Mouse (Mus musculus): ENCODE data around the gene Kcnip3. TPM values are rescaled to one million over a fixed set of nuclear protein-coding genes. Genes with fewer than 3 reads are reported as not detected.
A peak's percentile ranks its signal among the peaks of the same experiment; 100 is the strongest.

Gene Kcnip3
- polyA plus RNA-seq, 1 experiment from 2014 or later: 2.5 TPM

DNA sequence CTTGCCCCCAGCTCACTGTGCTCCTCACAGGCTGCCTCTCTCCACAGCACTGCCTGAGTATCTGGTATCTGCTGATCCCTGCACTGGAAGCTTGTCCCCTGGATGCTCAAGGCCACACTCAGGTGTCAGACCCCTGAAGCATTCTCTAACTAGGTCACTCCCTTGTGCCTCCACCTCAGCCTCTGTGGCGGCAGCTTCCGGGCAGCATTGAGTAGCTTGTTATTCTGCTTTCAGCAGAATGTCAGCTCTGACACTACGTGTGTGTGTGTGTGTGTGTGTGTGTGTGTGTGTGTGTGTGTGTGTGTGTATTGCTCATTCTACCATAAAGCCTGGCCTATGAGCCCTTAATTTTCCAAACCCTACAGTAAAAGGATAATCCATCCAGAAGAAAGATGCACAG is 8.7 kb downstream of the Kcnip3 start:
- no peaks in the 10 kb centered on the region for H3K27me3 ChIP-seq (replicated peaks)
- no peak overlapping the region for H3K4me3 ChIP-seq (replicated peaks)
- WGBS: 49% methylated on average over 3 of the region's 3 CpGs
- no peaks in the 10 kb centered on the region for H3K36me3 ChIP-seq
- no peak overlapping the region for H3K27ac ChIP-seq
- no peak for ATAC-seq (ENCODE audit: insufficient read depth, low FRiP score, low read depth)
- H3K4me1 ChIP-seq: no peaks in the 10 kb centered on the region
- H3K9me3 ChIP-seq: no peaks in the 10 kb centered on the region
- no peak overlapping the region for H3K9ac ChIP-seq
- H3K4me2 ChIP-seq: no peak overlapping the region

DNA sequence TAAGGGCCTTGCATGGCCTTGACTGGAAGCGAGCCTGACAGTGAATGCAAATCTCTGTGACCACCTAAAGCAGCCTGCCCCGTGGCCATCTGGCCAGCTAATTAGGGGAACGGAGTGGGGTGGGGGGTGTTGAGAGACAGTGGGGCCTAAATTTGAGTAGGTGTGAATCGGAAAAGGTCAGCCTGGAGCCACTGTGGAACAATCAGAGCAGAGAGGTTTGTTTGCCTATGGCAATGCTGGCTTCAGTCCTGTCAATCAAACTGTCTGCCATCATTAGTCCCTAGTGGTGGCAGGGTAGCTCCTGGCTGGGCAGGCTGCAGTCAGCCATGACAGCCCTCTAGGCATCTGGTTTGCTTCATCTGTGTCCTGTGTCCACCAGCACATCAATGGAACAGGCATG is 10.5 kb downstream of the Kcnip3 start:
- H3K4me1 ChIP-seq: peaks cover 10% of the 10 kb centered on the region; the same call in 1 of the 2 replicates
- WGBS: 29% methylated on average over 4 of the region's 4 CpGs
- no peak overlapping the region for H3K9ac ChIP-seq
- no peak for ATAC-seq (ENCODE audit: insufficient read depth, low FRiP score, low read depth)
- H3K27me3 ChIP-seq (replicated peaks): no peaks in the 10 kb centered on the region
- no peak overlapping the region for H3K27ac ChIP-seq
- H3K9me3 ChIP-seq: no peaks in the 10 kb centered on the region
- no peak overlapping the region for H3K4me2 ChIP-seq
- no peak overlapping the region for H3K4me3 ChIP-seq (replicated peaks)
- no peaks in the 10 kb centered on the region for H3K36me3 ChIP-seq

DNA sequence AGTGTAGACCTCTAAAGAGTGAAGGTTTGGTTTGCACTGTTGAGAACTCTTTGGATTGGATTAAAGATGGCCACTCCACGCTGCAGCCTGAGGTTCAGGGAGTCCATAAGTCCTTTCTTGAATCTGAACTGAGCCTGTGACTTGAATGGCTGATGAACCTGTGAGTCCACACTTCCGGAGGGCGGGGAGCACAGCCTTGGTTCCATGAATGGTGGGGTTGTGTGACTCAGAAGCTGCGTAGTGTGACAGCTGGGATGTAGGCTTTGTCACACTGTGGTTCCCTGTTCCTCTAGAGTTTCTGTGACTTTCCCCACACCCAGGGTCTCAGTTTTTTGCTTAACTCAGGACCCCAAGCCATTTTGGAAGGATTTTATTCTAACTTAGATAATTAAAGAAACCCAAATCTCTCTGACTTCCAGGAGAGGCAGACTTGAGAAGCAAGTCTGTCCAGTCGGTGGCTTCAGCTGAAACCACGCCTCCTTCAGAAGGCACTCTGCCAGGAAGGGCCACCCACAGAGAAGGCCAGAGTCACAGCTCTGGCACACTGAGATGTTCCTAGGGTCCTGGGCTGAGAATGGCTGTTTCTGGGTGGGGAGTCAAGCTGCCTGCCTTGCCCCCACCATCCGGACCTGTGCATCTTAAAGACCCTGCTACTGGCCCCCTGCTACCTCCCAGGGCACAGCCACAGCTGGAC is 13.8 kb downstream of the Kcnip3 start:
- Histone ChIP-seq H3K36me3 (no peaks in the 10 kb centered on the region), H3K9me3 (no peaks in the 10 kb centered on the region), H3K27me3 (replicated peaks) (no peaks in the 10 kb centered on the region; the same call in 1 of the 2 replicates), H3K9ac (no peak overlapping the region), H3K27ac (peak overlapping the region; percentile 51), H3K4me1 (peaks cover 10% of the 10 kb centered on the region; the same call in 1 of the 2 replicates), H3K4me2 (no peak overlapping the region), H3K4me3 (replicated peaks) (no peak overlapping the region)
- 61% methylated on average over 7 of the region's 7 CpGs for WGBS
- no peak for ATAC-seq (ENCODE audit: insufficient read depth, low FRiP score, low read depth)

DNA sequence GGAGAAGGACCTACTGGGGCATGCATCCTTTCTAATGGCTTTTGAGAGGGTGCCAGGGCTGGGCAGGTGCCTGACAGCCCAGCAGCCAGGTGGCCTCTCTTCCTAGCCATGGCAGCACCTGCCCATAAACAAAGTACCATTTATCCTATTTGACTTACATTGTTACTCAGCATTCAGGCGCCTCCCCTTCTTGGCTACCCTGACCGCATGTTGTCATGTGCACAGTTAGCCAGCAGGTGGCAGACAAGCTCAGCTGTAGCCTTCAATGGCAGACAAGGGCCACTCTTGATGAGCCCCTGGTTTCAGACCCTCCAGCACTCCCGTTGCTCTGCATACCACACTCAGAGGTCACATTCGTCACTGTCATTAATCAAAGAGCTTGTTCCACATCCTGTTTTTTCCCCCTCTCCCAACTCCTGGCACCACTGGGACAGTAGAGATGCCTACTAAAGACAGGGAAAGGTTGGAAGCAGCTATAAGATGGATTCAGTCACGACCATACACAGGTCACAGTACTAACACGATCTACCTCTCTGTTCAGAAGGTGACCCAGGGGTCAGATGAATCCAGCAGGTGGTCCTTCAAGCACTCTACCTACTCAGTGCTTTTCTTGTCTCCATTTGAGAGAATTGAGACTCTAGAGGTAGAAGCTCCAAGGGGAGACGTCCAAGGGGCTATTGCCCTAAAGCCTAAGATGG is 14.7 kb downstream of the Kcnip3 start:
- Histone ChIP-seq H3K4me1 (peaks cover 10% of the 10 kb centered on the region; the same call in 1 of the 2 replicates), H3K9ac (no peak overlapping the region), H3K36me3 (no peaks in the 10 kb centered on the region), H3K4me2 (no peak overlapping the region), H3K4me3 (replicated peaks) (no peak overlapping the region), H3K27ac (peak overlapping the region; percentile 67), H3K9me3 (no peaks in the 10 kb centered on the region), H3K27me3 (replicated peaks) (no peaks in the 10 kb centered on the region; the same call in 1 of the 2 replicates)
- 23% methylated on average over 7 of the region's 7 CpGs for WGBS
- ATAC-seq (ENCODE audit: insufficient read depth, low FRiP score, low read depth): peak; percentile 25; the same call in 1 of the 2 replicates

DNA sequence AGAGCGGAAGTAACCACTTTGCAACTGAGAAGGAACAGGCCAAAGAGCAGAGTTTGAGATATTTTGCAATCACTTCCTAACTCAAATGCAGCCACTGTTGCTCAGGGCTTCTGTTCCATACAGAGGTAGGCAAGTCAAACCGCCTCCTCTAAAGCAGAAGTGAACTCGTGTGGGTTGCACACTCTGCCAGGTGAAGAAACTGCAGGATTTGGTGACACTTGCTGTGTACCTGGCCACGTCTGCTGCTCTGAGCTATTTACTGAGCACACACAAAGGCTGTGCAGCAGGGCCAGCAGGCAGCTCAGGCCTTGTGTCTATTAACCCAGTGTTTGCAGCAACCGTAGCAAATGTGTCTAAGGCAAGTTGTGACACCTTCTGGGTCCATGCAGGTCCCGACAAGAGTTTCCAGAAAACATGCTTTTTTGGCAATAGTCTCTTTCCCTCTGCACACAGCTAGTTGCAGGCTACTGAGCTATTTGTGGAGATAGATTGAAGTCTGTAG is 15.7 kb downstream of the Kcnip3 start:
- Histone ChIP-seq H3K9ac (no peak overlapping the region), H3K4me2 (no peak overlapping the region), H3K27ac (peak overlapping the region; percentile 67), H3K4me3 (replicated peaks) (no peak overlapping the region), H3K36me3 (no peaks in the 10 kb centered on the region), H3K9me3 (no peaks in the 10 kb centered on the region), H3K4me1 (peaks cover 10% of the 10 kb centered on the region; the same call in 1 of the 2 replicates), H3K27me3 (replicated peaks) (no peaks in the 10 kb centered on the region; the same call in 1 of the 2 replicates)
- WGBS: 78% methylated on average over 6 of the region's 6 CpGs
- ATAC-seq (ENCODE audit: insufficient read depth, low FRiP score, low read depth): no peak

DNA sequence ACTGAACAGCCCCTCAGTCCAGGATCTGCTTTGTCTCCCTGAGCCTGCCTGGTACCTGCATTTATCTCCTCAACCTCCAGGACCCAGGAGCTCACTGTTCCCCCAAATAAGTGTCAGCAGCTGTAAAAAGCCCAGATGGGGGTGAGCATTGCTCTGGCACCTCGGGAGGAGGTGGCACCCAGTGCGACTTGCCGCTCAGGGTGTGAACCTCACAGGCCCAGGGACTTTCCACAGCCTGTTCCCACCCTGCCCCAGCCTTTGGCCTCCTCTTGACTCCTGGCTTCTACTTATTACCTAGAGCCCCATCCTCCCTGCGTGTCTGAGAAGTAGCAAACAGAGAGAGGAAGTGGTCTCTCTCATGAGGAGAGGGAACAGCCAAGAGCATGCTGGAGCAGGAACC is 16.7 kb downstream of the Kcnip3 start:
- Histone ChIP-seq H3K4me3 (replicated peaks) (no peak overlapping the region), H3K27me3 (replicated peaks) (no peaks in the 10 kb centered on the region; the same call in 1 of the 2 replicates), H3K9me3 (no peaks in the 10 kb centered on the region), H3K4me1 (peaks cover 10% of the 10 kb centered on the region; the same call in 1 of the 2 replicates), H3K36me3 (no peaks in the 10 kb centered on the region), H3K27ac (no peak overlapping the region), H3K9ac (no peak overlapping the region), H3K4me2 (no peak overlapping the region)
- ATAC-seq (ENCODE audit: insufficient read depth, low FRiP score, low read depth): no peak
- 35% methylated on average over 4 of the region's 4 CpGs for WGBS

DNA sequence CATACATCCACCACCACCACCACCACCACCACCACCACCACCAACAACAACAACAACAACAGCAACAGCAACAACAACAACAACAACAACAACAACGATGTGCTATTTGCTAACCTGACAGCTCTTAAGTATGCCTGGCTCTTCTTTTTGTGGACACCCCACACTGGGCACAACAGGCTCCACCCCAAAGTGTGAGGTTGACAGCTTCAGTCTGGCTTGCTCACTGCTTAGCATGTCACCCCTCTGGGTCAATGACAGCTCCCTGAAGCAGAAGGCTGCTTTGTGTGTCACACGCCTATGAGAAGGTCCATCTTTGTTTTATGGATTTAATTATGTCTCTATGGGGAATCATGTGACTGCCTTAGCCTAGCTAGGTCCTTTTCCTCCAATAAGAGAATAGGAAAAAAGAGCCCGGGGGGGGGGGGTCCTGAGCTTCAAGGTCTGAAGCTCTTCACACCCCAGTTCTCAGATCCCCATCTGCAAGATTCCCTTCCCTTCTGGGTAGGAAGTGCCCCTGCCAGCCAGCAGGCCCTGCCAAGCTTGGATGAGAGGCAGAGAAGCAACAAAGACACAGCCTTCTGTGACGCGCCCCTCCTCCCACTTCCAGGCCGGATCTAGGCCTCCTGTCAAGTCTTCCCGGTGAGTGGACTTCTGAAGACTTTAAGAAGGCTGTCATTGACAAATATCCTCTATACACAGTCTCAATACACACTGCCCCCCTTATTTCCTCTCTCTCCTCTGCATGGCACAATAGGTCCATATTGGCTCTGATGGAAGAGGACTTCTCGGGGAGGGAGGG is 17.9 kb downstream of the Kcnip3 start:
- Histone ChIP-seq H3K9me3 (no peaks in the 10 kb centered on the region), H3K4me3 (replicated peaks) (no peak overlapping the region), H3K4me2 (no peak overlapping the region), H3K27ac (no peak overlapping the region), H3K36me3 (no peaks in the 10 kb centered on the region), H3K27me3 (replicated peaks) (no peaks in the 10 kb centered on the region; the same call in 1 of the 2 replicates), H3K4me1 (peaks cover 10% of the 10 kb centered on the region; the same call in 1 of the 2 replicates), H3K9ac (no peak overlapping the region)
- no peak for ATAC-seq (ENCODE audit: insufficient read depth, low FRiP score, low read depth)
- 56% methylated on average over 8 of the region's 8 CpGs for WGBS

DNA sequence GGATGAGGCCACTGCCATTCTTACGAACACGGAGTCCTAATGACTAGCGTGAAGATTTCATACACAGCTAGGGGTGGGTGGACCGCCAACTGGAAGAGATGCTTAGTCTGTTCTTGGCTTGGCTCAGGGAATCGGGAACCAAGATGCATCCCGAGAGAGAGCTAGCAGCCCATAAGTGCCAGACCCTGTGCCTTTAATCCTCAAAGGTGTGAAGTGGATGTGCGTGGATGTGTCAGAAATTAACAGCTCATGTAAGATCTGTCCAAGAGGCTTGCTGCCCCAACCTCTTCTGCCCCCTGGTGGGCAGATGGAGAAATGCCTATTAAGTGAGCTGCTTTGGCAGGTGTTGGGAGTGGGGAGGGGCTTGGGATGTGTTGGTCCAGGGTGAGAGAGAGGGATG is 20.8 kb downstream of the Kcnip3 start:
- no peaks in the 10 kb centered on the region for H3K36me3 ChIP-seq
- no peak overlapping the region for H3K4me3 ChIP-seq (replicated peaks)
- no peak overlapping the region for H3K27ac ChIP-seq
- H3K4me1 ChIP-seq: no peaks in the 10 kb centered on the region
- 53% methylated on average over 7 of the region's 7 CpGs for WGBS
- no peak for ATAC-seq (ENCODE audit: insufficient read depth, low FRiP score, low read depth)
- no peak overlapping the region for H3K9ac ChIP-seq
- H3K9me3 ChIP-seq: no peaks in the 10 kb centered on the region
- H3K4me2 ChIP-seq: no peak overlapping the region
- no peaks in the 10 kb centered on the region; the same call in 1 of the 2 replicates for H3K27me3 ChIP-seq (replicated peaks)

DNA sequence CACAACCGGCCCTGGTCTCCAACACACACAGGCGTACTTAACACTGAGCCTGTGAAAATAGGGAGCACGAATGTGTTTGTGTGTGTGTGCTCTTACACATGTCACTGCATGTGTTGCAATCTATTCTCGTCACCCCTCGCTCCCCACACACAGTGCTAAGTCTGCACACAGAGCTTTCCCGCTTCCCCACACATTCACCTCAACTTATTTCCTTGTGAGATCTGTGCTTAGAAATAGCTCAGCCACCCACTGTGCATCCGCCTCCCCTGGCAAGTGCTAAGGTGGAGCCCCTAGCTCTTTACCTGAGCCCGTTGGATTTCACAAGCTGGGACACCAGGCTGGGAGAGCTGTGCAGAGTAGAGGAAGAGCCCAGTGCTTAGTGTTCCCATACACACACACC is 23.1 kb downstream of the Kcnip3 start:
- Histone ChIP-seq H3K36me3 (no peaks in the 10 kb centered on the region), H3K27ac (no peak overlapping the region), H3K9ac (no peak overlapping the region), H3K4me2 (no peak overlapping the region), H3K4me3 (replicated peaks) (no peak overlapping the region), H3K4me1 (no peaks in the 10 kb centered on the region), H3K27me3 (replicated peaks) (no peaks in the 10 kb centered on the region), H3K9me3 (no peaks in the 10 kb centered on the region)
- ATAC-seq (ENCODE audit: insufficient read depth, low FRiP score, low read depth): no peak
- 68% methylated on average over 8 of the region's 8 CpGs for WGBS

DNA sequence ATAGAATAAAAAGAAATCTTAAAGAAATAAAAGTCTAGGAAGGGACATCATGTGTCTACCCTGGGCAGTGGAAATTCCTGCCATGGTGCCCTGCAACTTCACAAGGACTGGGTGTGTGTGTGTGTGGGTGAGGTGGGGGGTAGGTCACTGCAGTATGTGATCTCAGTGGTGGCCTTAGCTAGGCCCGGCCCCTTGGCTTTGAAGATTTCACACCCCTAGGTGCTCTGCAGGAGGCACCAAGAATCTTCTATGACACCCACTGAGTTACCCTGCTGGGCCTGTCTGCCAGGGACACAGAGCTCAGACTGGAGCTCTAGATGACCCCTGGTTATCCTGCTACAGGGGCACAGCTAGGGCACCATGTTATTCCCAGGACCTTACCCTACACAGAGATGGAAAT is 25.6 kb downstream of the Kcnip3 start:
- Histone ChIP-seq H3K27me3 (replicated peaks) (no peaks in the 10 kb centered on the region), H3K27ac (no peak overlapping the region), H3K4me3 (replicated peaks) (no peak overlapping the region), H3K4me1 (no peaks in the 10 kb centered on the region), H3K9me3 (no peaks in the 10 kb centered on the region), H3K4me2 (no peak overlapping the region), H3K36me3 (no peaks in the 10 kb centered on the region), H3K9ac (no peak overlapping the region)
- ATAC-seq (ENCODE audit: insufficient read depth, low FRiP score, low read depth): no peak
- 41% methylated on average over 1 of the region's 1 CpGs for WGBS

DNA sequence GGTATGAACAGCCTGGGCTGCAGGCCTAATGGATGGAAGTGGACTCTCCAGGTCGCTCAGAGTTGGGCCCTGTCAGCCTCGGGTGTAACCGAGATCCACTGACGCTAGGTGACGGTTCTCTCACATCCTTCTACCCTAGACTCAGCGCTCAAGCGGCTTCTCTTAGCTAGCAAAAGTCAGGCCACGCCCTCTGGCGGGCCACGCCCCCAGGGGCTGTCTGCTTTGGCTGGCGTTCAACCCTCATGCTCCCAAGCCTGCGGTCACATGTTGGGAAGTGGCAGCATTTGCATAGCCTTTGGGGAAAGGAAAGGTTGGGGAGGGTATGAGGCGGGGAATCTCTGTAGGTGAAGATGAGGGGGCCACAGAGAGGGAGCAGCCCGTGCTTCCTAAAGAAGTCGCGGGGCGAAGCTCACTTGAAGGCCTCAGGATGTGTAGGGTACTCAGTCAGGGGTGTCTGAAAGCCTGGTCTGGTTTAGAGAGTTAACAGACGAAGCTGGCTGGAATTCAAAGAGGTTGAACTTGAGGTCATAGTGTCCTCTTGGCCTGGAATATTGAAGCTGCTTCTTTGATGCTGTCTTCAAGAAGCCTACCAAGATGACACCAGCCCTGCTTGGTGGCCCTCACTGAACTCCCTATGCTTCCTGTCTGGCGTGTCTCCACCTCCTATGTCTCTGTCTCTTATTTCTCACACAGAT is 37.3 kb downstream of the Kcnip3 start:
- Histone ChIP-seq H3K4me1 (peaks cover 23% of the 10 kb centered on the region), H3K9ac (no peak overlapping the region), H3K36me3 (no peaks in the 10 kb centered on the region), H3K4me3 (replicated peaks) (peak overlapping the region; percentile 19), H3K9me3 (no peaks in the 10 kb centered on the region), H3K27me3 (replicated peaks) (peaks cover 49% of the 10 kb centered on the region), H3K27ac (no peak overlapping the region), H3K4me2 (peak overlapping the region; percentile 53)
- 8% methylated on average over 19 of the region's 19 CpGs for WGBS
- ATAC-seq (ENCODE audit: insufficient read depth, low FRiP score, low read depth): peak; percentile 44
